Mouse (Mus musculus): ENCODE measurements around the gene Pbx1.

DNA sequence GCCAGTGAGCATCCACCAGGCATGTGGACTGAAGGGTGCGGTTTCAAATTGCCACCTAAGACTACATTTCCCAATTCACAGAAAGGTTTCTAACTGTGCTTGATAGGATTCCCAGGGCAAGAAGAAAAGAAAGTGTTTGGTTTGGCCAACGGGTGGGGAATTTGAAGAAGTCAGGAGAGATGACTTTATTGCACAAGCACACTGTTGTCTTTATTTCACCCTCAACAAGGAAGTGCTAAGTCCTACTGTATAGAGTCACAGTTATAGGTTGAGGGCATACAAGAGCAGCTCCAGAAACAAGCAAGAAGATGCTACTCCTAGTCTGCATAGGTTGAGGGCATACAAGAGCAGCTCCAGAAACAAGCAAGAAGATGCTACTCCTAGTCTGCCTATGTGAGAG is 60.0 kb downstream of the Pbx1 start:
- TF ChIP-seq CTCF (conservative IDR thresholded peaks at IDR 0.05; ENCODE audit: insufficient read depth, insufficient read length, low read depth, low read length) (no peak), POLR2A (IDR thresholded peaks at IDR 0.05; ENCODE audit: low read depth, low read length) (no peak)
